Mouse (Mus musculus): ENCODE results near the gene Olfr1129.
"Not testable (repeated sequence)": the region's sequence is repeated elsewhere in the genome, so short reads cannot be mapped to it uniquely, and the experiment has no call there.

DNA sequence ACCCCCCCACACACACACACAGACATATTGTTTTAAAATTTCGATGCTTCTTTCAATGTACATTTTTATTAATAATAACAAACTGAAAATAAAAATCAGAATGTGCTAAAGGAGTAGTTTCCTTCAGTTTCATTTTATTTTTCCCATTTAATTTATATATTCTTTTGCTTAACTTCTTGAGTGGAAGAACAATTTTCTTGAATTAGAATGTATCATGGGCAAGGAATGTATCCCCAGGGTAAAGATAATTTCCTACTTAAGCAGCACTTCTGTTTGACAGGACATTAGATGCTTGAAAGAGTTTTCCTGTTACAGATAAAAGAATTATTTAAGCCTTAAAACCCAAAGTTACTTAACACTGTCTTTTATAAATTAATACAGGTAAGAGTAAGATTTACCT, at the start of gene Olfr1129:
- TF ChIP-seq CTCF (IDR thresholded peaks at IDR 0.05; ENCODE audit: borderline replicate concordance, insufficient read depth, low read depth, low read length); POLR2A (IDR thresholded peaks at IDR 0.05; ENCODE audit: borderline replicate concordance, insufficient read depth, low read length): not testable (repeated sequence)

Measured in cerebellum, adult 2 months (tissue).